Mouse (Mus musculus) frontal cortex, postnatal 25 days (tissue): ENCODE results near the gene Qk.

ENCODE experiments used
- DNase-seq, 2 experiments: peaks; one replicate each; pipeline ENCODE4 v3.0.0; 2022; ENCODE audit warnings: low spot score in 2 of 2

The Qk gene

DNA sequence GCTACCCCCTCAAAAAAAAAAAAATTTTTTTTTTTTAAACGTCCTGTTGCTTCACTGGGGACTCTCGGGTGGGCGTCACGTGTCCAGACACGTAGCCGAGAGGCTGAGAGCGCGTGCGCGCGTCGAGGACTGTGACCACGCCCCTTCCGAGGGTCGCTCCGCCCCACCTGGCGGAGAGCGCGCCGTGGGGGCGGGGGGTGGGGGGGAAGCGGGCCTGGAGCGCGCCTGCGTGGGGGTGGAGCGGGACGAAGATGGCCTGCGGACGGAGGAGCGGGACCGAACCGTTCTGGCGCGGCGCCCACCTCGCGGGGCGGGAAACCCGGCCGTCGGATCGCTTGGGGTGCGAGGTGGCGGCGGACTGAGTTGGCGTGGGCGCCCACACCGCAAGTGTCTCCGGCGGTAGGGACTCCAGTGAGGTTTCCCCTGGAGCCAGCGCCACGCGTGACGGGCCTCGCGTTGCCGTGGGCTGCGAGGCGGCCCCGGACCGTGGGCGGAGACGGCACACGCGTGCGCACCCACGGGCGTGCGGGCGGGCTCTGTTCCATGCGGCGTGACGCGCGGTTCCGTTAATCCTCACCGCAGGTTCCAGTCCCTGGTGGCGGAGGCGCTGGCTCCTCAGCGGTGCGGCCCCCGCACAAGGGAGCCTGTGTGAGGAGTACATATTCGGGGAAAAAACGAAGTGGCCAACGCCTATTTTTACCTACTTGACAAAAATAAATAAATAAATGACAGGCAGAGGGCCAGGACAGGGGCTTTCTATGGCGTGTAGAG, at the start of gene Qk:
Qk (minus strand) TSS at position 170 of the 771 bp plus-strand sequence.
- peak; percentile 70 to 81 for DNase-seq

DNA sequence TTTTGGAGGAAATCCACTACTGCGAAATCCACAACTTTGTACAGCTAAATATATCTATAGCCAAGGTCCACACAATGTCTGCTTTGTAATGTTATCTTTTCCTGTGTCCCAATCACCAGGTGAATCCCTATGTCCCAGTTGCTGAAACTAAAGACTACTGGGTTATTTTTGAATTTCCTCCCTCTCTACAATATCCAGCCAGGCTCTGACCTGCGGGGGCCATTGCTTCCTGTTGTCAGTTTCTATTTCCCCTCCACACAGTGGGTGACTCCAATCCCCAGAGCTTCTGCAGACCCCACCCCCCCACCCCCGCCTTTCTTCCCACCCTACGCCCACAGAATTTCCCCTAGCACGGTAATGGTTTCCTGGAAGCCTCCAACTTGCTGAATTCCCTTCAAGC, 47.4 kb upstream of the Qk start:
- no peak for DNase-seq

DNA sequence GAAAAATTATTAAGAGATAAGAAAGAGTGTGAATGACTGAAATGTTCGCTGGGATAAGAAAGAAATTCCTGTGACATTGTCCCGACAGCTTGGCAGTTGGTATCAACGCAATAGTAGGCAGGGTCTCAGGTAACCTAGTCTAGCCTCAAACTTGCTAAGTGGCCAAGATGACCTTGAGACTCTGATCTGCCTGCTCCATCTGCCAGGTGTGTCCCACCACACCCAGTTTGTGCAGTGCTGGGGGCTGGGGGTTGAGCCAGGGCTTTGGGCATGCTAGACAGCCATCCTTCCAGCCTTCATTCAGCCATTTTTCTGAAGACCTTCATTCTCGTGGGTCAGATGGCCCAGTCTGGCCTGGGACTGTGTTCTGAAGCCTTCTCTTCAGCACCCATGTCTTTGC, 46.9 kb upstream of the Qk start:
- DNase-seq, result no peak

DNA sequence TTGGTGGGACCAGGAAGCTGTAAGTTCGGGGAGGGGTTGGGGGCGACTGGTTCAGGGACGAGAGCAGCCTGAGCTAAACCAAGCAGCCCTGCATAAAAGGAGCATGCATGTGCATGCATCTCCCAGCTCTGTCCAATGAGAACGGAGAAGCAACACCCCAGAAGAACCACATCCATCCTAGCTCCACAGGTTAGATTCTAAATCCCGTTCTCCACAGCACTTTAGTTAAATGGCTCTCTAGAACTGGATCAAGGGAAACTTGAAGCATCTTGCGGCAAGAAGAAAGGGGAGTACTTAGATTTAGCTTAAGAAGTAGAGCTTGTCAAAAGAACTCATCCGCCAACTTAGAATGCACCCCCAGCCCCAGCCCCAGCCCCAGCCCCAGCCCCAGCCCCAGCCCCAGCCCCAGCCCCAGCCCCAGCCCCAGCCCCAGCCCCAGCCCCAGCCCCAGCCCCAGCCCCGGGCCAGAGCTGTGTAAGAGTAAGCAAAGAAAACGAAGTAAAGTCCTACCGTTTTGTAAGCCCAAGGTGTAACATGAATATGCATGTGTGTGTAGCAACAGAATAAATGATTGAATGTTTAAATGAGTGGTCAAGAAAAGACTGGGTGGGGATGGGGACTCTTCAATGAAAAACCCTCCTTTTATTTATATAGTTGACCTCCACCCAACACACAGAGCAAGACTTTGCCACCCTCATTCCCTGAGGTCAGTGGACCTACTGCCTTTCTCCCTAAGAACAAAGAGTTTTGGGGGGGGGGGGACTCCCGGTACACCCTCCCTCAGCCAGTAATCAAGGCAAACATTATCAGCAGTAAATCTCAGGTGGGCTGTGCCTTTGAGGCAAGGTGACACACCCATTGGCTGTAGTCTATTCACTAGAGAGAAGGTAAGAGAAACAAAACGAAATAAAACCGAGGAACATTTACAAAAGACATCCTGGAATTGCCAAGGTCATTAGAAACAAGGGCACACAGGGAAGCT, 46.1 kb upstream of the Qk start:
- DNase-seq, result no peak

DNA sequence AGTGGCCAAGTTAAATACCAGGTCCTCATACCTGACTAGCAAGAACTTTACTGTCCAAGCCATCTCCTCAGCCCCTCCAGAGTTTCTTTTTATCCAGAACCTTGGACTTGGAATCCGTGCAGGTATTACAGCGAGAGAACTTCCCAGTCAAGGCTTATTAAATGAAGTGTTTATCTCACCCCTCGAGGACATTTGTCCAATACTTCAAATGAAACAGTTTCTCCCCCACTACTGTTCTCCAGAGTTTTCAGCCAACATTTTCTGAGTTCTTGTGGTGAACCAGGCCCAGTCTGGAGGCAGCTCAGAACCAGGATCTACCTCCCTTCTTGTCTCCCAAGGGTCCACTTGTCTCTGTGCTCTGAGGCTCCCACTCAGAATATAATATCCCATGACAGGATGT, 43.5 kb upstream of the Qk start:
- DNase-seq, result no peak

DNA sequence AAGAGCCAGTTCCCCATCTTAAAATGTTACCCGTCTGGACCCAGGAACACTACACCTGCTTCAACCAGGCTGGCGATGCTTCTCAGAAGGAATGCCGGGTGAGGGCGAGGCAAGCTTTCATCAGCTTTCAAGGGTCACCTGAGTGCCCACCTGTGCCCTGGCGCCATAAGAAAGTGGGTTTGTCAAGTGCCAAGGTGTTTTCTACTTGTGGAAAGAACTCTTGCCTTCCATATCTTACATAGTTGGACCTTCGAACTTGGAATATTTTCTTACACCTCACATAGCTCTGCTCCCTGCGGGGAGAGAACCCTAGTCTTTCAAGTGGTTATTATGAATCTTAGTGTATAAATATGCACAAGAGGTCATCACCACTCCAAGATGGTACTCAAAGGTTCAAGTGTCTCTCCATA, 42.2 kb upstream of the Qk start:
- DNase-seq, result no peak

DNA sequence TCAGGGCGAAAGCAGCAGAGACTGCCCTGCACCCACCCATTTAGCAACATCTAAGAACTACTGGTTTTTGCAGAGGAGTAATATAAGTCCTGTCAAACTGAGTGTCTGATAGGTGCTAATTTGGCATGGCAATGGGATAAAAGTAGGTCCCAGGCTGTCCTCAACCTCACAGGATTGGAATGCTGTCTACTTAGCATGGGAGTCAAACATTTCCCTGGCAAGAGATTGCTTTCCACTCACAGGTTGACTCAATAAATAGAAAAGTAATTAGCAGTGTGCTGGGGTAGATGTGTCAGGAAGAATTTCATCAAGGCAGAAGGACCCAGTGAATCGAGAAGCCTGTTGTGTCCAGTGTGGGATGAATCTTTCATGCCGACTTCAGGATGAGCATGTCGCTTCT, 41.1 kb upstream of the Qk start:
- DNase-seq, result no peak

DNA sequence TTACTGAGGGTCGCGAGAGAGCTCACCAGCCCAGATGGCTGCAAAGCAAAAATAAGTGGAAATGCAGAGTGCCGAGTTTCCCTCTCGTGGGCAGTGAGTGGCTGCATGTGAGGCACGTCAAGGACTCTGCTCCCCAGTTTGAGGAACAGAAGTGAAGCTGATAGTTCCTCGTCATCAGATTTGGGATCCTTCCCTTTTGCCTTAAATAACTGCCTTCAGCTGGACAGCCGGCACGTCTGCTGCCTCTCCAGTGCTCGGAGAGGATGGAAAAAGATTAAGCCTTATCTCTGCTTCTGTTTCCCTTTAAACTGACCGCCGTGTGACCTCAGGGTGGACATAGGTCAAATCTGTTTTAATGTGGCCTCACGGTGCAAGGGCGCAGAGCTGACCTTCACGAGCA, 39.8 kb upstream of the Qk start:
- no peak for DNase-seq

DNA sequence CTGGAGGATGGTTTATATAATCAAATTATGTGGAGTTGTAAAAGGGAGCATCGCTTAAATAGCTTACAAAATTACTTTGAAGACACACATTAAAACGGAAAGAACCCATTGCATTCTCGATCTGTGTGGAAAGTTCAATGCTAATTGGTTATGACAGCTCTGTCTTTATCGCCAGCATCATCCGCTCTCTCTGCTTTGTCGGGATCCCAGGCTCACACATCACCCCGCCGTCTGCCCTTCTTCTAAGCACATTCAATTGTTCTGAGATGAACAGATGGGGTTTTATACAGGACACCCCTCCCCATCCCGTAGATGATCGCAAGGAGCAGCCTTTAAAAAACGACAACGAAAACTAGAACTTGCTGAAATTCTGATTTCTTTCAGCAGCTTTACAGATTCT, 37.7 kb upstream of the Qk start:
- DNase-seq, result no peak

DNA sequence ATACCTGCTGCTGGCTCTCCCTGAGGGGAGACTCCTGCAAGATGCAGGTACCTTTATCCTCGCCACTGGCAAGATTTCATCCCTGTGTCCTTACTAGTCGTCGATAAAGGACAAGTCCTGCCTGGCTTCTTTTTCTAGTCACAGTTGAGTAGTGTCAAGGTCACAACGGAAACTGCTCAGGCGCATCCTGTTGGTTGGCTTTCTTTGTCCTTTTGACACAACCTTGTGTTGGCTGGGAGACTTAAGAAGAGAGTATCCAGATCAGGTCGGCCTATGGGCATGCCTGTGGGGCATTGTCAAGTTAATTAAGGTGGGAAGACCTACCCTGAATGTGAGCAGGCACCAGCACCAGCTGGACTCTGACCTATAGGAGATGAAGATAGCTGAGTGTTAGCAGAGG, 36.6 kb upstream of the Qk start:
- DNase-seq, result no peak

DNA sequence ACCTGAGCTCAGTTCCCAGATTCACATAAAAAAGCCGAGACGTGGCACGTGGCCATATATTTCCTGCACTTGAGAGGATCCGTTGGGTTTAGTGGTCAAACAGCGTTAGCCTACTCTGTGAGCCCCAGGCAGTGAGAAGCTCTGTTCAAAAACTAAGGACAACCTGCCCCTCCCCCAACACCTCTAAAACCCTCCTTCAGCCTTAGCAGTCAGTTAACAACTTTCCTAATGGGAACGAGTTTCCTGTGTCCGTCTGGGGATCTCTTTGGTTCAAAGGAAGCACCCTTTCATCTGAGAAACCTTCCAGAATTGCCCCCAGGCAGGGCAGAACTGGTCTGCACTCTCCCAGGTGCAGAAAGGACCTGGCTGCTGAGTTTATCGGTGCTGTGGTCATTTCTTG, 36.1 kb upstream of the Qk start:
- DNase-seq, result no peak

DNA sequence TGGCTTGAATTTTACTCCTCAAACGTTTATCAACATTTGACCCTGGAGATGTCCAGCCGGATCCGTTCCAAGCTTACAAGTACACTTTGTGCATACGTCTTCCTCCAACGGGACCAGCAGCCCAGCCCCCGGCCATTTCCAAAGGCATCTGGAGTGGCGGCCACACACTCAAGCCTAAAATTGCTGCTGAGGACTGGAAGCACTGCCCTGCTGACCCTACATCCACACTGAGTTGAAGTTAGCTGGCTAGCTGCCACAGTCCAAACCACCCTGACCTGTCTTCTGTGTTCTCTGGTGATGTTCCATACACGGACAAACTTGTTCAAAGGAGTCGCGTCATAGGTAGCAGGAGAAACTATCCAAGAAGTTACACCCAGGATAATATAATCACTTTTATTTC, 18.6 kb upstream of the Qk start:
- no peak for DNase-seq

DNA sequence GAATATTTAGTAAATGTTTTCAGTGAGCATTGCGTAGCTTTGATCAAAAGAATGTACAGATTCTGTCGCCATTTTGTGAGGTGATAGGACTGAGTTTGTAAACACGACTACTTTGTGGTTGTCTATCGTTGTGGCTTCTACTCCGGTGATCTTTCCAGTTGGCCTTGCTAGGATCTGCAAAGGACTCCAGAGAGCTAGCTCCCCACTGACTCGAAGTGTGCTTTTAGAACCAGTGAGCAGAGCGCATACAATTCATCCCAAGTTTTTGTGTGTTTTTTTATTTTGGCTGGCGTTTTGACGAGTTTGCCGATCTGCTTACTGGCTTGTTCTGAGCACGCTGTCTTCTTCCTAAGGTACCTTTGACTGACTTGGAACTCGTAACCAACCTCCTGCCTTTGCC, 16.9 kb upstream of the Qk start:
- no peak for DNase-seq

DNA sequence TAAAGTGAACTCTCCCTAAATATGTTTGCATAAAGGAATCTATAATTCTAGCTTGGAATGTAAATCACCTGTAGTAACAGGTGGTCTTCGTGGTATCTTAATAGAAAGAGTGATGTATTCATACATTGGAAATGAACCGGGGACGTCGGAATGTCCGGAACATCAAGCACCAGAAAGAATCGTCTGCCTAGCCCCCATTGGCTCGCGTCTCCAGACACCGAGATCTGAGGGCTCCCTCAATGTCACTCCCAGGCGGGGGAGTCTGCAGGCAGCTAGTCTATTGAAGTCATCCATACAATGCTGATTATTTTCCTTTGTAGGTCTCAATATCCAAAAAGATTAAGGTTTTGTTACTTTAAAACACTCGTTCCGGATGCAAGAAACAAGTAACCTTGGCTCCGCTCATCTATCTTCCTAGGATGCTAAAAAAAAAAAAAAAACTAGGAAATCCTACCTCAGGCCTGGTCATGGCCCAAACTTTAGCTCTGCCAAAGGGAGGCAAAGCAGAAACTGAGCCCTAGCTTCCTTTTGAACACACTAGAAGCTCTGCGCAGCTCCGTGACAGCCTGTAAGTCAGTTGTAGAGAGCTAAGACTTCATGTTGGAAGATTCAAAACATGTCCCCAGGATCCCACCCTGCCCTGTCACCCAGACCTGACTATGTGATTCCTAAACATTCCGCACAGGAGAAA, 16.3 kb upstream of the Qk start:
- no peak for DNase-seq

DNA sequence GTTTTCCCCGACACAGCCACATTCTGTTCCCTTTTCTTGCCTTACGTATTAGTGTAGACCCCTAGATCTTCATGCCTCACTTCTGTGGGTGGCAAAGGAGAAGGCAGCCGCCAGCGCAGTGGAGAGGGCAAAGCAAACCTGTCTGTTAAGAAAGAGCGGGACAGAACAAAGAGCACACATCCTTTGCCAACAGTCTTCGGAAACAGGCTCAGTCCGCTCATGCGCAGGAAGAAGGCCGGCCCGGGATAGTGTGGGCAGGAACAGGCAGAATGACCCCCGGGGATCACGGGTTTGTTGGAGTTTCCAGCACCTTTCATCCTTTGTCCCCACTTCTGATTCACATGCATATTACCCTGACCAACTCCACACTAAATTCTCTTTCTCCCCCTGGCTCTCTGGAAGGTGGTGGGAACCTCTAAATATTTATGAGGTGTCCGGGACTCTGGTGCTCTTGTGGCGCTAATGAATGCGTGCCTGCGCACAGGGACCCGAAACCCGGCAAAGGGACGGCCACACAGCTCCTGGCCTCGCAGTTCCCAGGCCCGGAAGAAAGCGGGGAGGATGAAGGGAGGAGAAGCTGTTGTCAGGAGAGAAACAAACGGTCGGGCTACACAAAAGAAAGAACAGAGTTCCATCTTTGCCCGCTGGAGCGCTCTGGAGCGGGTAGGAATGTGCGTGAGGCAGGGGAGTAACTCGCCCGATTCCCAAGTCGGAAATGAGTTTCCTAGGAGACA, 15.5 kb upstream of the Qk start:
- DNase-seq, result peak; percentile 52 to 63

DNA sequence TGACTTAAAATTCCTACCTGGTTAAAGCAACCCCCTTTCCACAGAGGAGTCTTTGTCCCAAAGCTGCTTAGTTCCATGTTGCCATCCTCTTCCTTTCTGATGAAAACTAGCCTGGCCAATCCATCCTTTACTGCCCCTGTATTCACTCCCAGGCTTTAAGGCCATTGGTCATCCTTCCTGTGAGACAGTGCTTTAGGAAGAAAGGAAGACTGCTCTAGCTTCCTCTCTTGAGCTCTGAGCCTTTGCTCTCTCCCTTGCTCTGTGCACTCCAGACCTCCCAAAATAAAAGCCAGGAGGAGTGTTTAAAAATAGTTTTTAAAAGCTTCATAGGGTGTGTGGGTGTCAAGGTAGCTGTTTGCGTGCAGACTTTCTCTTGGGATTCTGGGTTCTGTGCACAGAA, 14.8 kb upstream of the Qk start:
- no peak for DNase-seq

DNA sequence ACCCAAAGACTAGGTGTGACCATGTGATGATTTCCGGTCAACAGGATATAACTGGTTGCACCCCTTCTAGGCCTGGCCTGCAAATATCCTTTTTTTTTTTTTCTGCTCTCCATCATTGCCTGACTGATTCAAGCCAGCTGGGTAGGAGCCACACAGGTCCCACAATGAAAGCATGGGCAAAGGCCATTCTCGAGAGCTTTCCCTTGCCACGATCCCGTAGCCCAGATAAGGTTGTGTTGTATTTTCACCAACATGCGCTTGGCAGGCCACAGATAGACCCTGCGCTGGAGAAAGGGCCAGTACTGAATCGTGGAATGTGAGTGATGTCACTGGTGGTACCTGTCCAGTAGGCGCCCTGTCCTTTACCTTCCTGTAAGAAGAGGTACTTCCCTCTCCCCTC, 13.7 kb upstream of the Qk start:
- no peak for DNase-seq

DNA sequence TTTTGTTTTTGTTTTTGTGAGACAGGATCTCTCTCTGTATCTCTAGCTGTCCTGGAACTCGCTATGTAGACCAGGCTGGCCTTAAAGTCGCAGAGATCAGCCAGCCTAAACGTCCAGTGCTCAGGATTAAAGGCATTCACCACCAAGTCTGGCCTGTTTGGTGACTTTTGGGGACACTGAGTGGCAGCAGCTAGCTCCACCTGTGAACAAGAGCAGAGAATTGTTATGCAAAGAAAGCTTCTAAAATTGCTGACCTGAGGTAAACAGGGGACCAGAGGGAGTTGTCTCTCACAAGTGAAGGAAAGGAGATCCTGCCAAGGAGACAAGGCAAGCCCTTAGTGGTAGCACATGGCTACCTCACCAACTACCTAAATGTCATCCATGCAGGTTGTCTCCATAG, 12.5 kb upstream of the Qk start:
- DNase-seq, result no peak

DNA sequence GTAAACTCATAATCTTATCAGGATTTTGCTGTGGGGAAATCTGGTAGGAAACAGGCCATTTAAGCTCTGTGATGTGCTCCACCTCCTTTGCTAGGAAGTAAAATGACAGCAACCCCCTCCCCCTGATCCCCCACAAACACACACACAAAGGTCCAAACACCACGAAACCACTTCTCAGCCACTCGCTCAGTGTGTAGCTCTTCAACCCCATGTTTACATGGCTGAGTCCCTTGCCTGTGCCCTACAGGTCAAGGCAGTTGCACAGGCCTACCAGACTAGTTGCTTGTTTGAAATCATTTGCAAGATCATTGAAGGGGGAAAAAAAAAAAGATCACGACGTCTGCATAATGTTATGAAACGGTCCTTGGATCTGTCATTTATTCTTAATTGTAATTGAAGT, 9.8 kb upstream of the Qk start:
- no peak for DNase-seq

DNA sequence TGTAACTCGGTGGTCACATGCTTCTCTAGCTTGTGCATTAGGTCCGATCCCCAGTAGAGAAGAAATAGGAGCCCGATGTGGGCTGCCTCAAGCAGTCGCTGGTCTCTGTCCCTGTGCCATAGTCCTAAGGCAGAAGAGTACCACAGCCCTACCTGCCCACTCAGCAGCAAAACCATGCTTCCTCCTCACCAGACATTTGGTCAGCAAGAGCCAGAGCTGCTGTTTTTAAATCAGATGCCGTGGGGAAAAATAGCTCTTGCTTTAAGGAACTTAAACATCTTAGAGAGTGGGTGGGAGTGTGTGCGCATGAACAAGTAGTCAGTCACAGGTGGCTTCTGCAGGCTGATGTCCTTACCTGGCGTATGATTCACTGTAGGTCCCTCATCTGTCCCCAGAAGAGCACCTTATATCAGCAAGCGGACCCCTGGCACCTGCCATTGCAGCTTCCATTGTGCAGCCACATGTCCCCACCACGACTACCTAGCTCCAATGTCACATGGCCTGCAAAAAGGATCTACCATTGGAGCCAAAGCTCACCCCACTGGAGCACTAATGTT, 9.0 kb upstream of the Qk start:
- no peak for DNase-seq

DNA sequence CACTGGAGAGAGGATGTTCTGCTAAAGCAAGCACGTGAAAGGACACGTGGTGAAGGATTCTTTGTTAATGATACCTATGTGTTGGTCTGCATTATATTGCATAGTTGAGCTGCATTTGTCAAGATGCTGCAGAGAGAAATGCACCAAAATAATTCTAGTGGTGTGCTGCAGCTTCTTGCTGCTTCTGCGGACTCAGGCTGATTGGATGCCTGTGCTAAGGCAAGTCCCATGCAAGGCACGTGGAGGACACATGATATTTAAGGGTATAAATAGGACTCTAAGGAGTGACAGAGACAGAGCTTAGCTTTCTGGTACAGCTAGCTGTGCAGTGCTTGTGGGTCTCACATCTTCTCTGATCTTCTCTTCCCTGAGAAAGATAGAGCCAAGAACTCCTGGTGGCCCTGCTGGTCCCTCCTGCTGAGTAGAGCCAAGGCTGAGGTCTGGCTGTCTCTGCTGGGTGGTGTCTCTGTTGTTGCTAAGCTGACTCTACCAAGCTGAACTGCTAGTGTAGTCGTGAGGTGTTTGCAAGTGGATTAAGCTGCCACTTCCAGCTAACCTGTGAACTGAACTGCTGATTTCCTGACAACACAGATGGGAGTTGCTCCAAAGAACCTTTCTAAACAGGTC, 8.0 kb upstream of the Qk start:
- DNase-seq, result no peak
